Mouse (Mus musculus) common myeloid progenitor, adult 5-6 weeks (primary cell): ENCODE measurements around the gene Haus4. TPM values are rescaled to one million over a fixed set of nuclear protein-coding genes. Genes with fewer than 3 reads are reported as not detected.
A peak's percentile ranks its signal among the peaks of the same experiment; 100 is the strongest.

Experiments
- ATAC-seq: replicated peaks from 2 replicates; pipeline ENCODE4 v1.8.0; 2016; ENCODE audit warnings: low read depth, mild to moderate bottlenecking, moderate TSS enrichment, inconsistent platforms; ENCODE audit not compliant: poor library complexity, severe bottlenecking
- total RNA-seq: library from RNA; stranded (forward); fragments of 200-1000, 187-1606 nt; gene quantifications from 2 replicates; pipeline ENCODE4 v1.2.3, GENCODE M21; 2017

Gene Haus4
- total RNA-seq, result 74.5 and 85.9 TPM in 2 replicates

DNA sequence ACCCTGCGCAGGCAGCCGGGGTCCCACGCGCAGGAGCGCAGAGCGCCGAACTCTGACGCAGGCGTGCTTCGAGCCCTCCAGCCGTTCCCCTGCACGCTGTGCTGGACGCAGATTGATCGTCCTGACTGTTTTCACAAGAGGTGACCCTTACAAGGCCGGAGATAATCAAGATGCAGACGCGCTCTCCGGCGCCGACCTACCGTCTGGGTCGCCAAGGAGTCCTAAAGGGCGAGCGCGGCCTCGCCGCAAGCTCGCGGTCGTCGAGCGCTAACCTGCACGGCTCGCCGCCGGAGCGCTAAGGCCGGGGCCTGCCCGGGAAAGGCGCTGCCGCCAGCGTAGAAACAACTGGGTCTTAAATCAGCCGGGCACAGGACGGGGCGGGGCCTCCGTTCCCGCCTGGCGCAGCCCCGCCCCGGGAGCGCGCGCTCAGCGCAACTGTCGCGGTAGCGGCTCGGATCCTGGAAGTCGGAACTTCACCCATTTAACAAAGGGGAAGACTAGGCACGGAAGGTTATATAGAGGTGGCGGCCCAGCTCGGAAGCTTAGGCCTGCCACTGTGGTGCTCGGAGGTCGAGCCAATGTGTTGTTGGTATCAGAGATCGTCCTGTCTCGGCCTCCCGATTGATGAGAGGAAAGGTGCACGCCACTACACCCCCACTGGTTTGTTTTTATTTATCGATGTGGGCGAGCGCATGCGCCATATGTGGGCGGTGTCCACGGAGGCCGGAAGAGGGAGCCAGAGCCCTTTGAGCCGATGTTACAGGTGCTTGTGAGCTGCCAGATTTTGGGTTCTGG lies at the start of gene Haus4:
TSS of gene Haus4 (minus strand) at position 642 of the 795 bp plus-strand sequence.
- peak; percentile 87 for ATAC-seq

DNA sequence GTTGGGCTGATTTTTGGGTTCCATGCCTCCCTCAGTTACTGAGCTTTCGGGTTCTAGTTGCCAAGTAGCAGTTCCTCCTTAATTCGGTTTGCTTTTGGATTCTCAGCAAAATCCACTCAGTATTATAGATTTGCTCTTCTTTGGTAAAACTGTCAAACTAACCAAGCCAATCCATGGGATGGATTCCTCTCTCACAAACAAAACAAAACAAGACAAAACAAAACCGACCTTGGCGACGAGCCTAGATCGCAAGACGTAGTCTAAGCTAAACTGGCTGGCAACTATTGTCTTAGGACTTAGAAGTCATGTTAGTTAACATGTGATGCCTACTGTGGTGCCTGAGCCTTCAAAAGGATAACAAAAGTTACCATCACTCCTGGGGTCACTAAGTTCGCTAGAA lies 49.3 kb upstream of the Haus4 start:
- ATAC-seq, result no peak

DNA sequence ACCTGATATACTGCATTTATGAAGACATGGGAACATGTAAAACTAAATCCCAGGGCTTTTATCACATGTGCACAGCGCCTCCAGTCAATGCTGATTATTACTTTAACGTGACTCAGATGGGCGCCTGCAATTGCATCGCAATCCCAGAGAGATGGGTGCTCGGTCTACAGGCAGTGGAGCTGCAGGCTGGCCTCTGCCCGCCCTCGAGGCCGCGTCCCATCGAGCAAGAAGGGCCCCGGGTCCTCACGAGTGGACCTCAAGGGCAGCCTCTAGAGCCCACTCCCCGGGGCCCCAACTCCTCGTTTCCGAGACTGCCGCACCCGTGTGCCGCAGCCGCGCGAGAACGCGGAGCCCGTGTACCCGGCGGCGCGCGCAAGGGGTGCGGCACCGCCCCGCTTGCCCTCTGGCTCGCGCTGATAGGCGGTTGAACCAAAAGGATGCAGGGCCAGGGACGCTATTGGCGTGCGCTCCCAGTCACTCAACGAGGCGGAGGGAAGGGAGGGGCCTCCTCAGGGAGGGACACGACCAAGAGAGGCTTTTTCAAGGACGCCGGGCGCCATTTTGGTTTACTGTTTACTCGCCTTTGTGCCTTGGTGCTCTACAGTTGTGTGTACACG lies 48.7 kb upstream of the Haus4 start:
- ATAC-seq, result peak; percentile 98

DNA sequence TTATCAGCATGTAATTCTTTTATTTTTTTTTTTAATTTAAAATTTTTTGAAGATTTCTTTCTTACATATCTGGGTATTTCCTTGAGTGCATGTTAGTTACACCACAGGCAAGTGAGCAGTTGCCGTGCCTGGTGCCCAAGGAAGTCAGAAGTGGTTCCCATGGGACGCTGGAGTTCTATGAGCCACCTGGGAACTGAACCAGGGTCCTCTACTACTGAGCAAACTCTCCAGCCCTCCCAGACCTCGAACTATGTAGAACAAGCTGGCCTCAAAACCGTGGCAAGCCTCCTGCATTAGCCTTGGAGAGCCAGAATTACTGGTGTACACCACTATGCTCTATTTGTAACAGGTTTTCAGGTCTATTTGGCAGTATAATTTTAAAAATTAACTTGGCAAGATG lies 48.2 kb upstream of the Haus4 start:
- 0 out of 2 replicates have a peak, but pooled peaks have one; percentile 5 for ATAC-seq

DNA sequence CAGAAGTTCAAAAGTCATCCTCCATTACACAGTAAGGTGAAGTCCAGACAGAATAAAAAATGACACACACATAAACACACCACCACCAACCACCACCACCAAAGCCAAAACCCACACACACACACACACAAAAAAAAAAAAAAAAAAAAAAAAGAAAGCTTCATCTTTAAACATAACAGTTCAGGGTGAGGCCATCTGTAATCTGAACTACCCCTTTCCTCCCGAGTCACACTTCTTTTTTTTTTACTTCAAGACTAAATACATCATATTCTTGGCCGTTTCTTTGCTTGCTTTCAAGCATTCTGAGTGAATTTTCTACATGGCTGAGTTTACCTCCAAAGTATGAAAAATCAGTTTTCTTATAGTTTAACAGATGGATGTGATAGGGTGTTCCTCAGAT lies 47.2 kb upstream of the Haus4 start:
- ATAC-seq, result no peak

DNA sequence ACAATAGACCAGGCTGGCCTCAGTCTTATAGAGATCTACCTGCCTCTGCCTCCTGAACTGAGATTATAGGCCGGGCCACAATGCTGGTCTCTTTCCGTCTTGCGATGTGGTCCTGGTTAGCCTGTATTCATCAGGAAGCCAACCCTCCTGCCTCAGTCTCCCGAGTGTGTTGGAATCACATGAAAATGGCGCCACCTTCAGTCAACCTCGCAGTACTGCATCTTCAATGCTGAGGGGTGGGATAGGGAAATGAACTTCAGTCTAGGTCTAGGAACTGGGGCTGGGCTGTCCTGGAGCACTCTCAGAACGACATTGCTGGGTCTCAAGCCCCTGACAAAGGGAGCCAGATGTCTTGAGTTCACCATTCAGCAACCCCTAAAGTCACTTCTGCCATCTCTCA lies 42.7 kb upstream of the Haus4 start:
- ATAC-seq, result no peak

DNA sequence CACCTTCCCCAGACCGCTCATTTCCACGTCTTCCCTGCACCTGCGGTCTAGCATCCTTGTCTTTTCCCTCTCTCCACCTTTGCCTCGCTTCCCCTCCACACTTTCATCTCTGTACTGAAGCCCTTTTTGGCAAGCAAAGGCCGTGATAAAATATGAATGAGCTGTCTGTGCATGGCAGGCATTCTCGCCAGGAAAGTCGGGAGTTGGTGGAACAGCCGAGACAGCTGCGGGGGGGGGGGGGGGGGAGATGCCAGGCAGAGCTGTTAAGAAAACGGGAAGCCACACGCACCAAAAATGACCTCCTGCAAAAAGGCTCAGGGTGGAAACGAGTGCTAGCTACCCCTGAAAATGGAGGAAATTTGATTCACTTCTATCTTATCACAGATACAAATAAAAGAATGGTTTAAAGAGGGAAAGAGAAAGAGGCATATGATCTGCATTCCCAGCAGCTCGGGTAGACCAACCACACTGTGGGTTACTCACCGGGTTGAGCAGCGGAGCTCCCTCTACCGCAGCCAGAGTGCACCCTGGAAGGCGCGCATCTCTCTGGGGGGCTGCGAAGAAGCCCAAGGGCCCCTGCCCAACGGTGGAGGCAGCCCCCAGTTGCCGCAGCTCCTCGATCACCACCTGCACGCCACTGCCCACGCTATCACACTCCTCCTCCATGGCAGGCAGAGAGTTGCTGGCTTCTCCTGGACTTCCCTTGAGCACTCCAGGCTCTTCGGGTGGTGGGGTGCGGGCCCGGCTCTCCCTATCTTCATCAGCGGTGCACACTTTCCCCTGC lies 40.4 kb upstream of the Haus4 start:
- ATAC-seq, result no peak

DNA sequence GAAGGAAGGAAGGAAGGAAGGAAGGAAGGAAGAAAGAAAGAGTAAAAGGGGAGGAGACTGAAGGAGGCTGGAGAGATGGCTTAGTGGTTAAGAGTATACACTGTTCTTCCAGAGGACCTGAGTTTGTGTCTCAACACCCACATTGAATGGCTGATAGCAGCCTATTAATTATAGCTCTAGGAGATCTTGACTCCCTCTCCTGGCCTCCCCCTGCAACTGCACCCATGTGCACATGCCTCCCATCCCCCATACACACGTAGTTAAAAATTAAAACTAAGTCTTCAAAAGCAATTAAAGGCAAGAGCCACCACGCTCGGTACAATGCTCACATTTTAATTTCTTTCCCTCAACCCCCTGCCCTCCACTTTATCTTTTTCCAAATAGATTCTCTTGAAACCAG lies 39.6 kb upstream of the Haus4 start:
- ATAC-seq, result no peak

DNA sequence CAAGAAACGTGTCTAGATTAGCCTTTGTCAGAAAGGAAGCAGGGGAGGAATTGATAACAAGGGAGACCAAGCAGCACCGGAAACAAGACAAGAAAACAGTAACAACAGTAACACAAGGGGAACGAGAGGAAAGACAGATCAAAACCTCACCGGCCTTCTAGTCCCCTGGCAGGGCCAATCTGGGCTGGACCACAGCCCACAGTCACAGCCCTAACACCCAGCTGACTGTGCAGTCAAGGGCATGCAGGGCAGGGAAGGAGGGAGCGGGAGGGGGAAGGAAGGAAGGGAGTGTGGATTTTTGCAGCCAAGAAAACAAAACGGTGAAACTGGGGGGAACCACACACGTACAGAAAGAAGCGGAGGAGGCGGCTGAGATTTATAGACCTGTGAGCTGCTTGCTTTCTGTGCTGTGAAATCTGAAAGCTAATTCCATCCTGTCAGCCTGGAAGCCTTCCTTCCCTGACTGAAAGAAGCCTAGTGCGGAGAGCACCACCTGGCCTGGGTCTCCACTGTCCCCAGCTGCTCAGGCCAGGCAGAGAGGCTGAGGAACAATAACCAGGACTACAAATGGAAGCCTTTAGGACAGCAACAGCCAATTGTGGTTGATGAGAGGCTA lies 38.0 kb upstream of the Haus4 start:
- ATAC-seq, result peak; percentile 88

DNA sequence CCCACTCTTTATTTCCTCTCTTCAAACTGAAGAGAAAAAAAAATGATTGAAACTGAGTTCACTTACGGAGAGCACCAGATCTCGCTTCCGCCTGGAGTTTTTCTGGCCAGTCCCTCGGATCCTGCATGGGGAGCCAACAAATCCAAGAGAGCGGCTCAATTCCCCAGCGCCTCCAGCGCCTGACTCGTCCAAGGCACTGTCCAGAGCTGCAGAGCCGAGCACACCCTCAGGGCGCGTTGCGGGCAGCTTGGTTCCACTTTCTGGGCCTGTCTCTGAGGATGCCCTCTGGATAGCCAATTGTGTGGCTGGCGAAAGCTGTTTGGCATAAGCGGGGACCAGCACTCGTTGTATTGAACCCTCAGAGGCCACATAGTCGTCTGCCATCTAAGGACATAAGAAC lies 36.6 kb upstream of the Haus4 start:
- no peak for ATAC-seq

DNA sequence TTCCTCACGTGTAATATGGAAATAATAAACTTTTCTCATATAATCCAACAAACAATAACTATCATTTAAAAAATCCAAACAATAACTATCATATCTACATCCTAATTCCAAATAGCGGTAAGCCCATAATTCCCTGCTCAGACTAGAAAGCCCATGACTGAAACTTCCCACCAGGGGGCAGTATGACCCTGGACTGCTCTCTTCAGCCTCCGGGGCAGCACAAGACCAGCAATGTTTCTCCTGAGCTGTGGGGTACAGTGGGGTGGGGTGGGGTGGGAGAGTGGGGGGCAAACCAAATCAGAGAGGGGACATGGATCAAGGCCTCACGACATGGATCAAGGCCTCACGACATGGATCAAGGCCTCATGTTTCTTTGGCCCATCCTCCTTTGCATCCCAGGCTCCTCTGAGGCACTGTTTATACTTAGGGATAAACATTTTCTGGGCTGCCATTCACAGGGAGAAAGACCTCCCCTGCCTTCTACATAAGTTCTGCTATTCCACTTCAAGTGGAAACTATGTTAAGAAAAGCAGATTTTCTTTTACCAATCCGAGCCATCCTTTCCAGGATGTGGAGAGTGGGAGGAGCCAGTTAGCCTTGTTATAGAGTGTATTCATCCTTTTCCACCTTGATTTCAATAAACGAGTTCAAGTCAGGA lies 29.4 kb upstream of the Haus4 start:
- peak; percentile 81; the same call in 1 of the 2 replicates for ATAC-seq

DNA sequence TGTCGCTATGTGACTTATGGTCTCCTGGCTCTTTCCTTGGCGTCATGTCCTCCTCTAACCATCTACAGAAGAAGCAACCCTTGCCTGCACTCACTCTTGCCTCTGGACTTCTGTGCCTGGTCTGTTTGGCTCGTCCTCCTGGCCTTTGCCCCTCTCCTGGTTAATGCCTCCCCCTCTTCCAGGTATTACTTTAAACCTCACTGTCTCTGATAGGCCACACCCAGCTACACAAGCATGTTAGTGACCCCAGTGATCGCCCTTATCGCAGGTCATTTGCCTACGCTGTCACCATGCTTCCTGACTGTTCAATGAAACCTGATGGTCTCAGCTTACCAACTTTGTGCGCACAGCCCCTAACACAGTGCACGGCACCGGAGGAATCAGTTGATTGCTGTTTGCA lies 28.1 kb upstream of the Haus4 start:
- ATAC-seq, result no peak

DNA sequence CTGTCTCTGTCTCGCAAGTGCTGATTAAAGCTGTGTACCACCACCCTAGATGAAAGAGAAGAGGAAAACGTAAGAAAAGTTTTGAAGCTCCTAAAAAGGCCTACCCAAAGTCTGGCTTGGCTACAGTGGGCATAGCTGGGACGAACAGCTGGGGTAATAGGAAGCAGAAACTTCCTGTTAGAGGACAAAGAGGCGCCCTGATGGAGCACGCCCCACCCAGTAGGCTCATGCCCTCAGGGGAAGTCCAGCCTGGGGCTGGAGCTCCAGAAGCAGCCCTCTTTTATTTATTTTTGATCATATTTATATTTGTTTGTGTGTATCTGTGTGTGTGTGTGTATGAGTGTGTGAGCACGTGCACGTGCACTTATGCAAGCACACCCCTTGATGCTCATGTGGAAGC lies 25.2 kb upstream of the Haus4 start:
- ATAC-seq, result peak; percentile 43; the same call in 1 of the 2 replicates

DNA sequence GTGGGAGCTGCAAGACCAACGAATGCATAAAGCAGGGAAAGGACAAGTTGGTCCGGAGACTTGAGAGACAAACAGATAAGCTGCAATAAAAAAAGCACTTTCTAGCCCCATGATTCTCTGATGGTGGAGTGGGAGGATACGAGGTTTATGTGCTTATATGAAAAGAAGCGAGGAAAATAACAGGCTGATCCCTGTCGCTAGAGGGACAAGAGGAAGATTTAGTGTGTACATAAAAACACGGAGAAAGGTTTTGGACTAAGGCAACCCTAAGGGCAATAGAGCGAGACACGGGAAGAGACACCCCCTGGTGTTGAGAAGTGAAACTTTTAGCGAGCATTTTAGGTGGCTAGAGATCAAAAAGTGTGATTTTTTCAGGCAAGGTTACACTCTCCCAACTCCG lies 23.6 kb upstream of the Haus4 start:
- ATAC-seq, result peak; percentile 66

DNA sequence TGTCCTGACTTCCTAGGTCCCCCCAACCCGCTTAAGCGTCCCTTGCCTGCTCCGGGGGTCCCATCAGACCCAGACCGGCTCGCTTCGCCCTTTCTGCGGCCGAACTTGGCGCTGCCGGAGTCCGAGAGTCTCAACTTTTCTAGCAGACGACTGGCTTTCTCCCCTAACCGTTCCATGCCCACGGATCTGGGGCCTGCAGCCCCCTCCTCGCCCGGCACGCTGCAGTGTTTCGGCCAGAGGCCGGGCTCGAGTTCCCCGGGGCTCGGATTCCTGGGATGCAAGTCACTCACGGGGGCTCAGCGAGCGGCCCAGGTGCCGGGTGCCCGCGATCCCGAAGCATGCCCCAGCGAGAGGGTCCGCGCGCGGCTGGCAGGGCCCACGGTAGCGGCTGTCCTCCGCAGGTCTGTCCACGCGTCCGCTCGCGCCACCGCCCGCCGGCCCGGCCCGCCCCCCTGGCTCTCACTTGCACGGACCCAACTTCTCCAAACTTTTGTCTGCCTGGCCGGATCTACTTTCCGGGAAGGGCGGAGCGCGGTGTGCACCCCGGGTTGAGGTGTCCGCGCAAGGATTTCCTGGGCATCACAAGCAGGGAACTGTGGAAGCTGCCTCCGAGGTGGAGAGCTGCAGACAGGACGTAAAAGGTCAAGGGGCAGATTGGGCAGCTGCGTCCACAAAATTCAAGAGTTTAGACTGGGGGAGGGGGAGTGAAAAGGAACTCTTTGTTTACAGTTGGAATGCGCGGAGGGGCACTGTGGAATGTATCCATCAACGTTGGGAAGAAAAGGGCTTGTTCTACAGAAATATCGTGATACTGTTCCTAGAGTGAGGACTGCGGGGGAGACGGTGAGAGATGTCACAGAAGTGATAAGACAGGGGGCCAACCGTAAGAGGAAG lies 22.9 kb upstream of the Haus4 start, which contains the start of gene Ajuba:
TSS of gene Ajuba (minus strand) at position 470 of the 894 bp plus-strand sequence.
- ATAC-seq, result peak; percentile 63

DNA sequence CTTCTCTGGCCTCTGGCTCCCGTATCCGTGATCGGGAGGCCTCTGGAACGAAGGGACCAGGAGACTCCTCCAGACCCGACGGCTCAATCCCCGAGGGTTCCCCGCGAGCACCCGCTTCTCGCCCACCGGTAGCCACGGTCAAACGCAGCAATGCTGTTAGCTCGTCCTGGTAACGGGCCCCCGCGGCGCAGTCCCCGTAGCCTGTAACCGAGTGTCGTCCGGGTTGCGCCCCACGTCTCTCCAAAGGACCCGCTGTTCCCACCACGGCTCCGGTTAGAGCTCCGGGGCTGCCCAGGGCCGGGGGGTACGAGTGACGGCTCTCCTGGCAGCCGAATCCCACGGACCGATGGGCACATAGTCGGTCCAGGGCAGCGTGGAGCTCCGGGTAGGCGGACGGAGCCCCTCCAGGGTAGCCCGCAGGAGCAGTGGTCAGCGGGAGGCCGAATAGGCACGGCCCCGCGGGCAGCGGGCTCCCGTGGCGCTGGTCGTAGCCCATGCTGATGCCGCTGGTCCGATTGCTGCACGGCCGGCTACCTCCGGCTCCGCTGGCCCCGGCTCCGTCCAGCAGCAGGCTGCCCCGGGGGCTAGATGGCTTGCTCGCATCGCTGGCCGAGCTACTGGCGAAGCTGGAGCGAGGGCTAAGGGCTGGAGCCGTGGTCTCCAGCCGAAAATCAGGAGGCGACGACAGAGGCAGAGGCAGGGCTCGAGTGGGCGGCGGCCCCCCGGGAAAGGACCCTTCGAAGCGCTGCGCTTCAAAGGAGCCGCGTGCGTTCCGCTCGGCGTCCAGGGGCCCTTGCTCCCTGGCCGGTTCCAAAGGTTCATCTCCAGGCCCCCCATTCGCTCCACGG lies 22.0 kb upstream of the Haus4 start:
- no peak for ATAC-seq

DNA sequence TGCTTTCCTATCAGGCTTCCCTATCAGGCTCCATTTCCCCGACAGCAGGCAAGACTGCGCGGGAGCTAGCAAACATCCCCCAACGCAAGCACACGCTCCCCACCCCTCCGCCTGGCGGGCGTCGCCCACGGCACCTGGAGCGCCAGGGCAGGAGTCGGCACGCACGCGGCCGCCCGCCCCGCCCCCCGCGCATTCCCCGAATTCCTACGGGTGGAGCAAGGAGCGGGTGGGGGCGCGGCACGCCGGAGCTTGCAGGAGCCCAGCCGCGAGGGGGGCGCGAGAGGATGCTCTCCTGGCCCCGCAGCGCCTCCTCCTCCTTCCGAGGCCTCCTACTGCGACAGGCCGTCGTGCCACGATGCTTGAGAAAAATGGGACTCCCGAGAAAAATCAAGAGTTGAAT lies 21.2 kb upstream of the Haus4 start:
- no peak for ATAC-seq

DNA sequence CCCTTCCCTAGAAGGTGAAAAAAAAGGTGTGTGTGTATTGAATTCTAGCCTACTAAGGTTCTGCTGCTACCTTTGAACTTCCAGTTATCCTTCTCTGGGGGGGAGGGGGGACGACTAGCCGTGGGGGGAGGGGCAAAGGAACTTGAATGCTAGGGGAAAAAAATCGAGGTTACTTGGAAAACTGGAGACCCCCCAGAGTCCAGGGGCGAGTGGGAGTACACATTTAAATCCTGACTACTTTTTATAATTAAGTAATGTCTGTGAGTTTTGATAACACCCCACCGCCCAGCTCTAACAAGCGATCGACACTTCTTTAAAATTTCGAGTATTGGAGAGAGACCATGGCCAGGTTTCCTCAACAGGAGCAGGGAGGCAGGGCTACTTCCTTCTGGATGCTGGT lies 20.6 kb upstream of the Haus4 start:
- no peak for ATAC-seq
